Mouse (Mus musculus): ENCODE measurements around the gene Adgrl2.

GRCm38 (mm10) chr3:149008634-149009023 lies 18.3 kb upstream of the Adgrl2 start:
- TF ChIP-seq CTCF (IDR thresholded peaks at IDR 0.05; ENCODE audit: insufficient read depth, low read length) (no peak), POLR2A (IDR thresholded peaks at IDR 0.05; ENCODE audit: borderline replicate concordance, extremely low read depth, low read depth, low read length) (no peak)

Measured in lung, adult 2 months (tissue).